Mouse (Mus musculus) olfactory bulb, adult 2 months (tissue): ENCODE results near the gene Tfrc.

Experiments
- CTCF ChIP-seq: fragments of 200-500 bp; IDR thresholded peaks from 2 replicates; pipeline ENCODE4 v1.5.1; 2012; ENCODE audit warnings: low read depth, mild to moderate bottlenecking, low read length, moderate library complexity; ENCODE audit not compliant: insufficient read depth
- POLR2A ChIP-seq: fragments of 200-500 bp; IDR thresholded peaks from 2 replicates; pipeline ENCODE4 v1.6.1; 2012; ENCODE audit warnings: mild to moderate bottlenecking, low read depth, low read length, moderate library complexity; ENCODE audit not compliant: insufficient read depth

DNA sequence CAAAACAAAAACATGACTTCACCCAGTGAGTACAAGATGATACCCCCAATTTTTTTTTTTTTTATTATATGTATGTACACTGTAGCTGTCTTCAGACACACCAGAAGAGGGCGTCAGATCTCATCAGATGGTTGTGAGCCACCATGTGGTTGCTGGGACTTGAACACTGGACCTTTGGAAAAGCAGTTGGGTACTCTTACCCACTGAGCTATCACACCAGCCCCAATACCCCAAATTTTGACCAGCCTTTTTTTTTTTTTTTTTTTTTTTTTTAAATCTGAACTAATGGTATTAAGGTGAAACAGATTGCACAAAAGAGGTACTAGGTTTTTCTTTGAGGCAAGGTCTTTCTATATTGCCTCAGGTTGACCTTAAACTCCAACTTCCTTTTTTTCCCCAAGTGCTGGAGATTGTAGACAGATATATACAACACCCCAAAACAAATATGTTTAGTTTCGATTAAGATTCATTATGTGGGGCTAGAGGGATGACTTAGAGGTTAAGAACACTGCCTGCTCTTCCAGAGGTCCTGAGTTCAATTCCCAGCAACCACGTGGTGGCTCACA, 4.6 kb downstream of the Tfrc start:
- TF ChIP-seq CTCF (no peak), POLR2A (no peak)
